Mouse (Mus musculus) CH12.LX (cell line): ENCODE data around the gene Timp2. TPM values are rescaled to one million over a fixed set of nuclear protein-coding genes. Genes with fewer than 3 reads are reported as not detected.

ENCODE experiments used
- DNase-seq: peaks from one replicate; pipeline ENCODE4 v3.0.0-alpha.2; 2013; ENCODE audit errors: extremely low read depth
- H3K27ac ChIP-seq: 2 replicates; pipeline ENCODE4 v1.5.1; 2012; ENCODE audit warnings: low read depth, mild to moderate bottlenecking, control low read depth, moderate library complexity; ENCODE audit not compliant: insufficient read depth
- H3K27me3 ChIP-seq: replicated peaks from 2 replicates; pipeline ENCODE3; 2012; ENCODE audit warnings: inconsistent platforms
- H3K36me3 ChIP-seq, 2 experiments: replicated peaks in 1 of 2; 2 replicates each; pipeline versions ENCODE3 to v1.6.1; 2012; ENCODE audit warnings: inconsistent platforms in 1 of 2, low read length in 1 of 2, mild to moderate bottlenecking in 1 of 2, mixed read lengths in 1 of 2, moderate library complexity in 1 of 2; ENCODE audit not compliant: control insufficient read depth in 1 of 2, insufficient read depth in 1 of 2
- H3K4me1 ChIP-seq, 2 experiments: 2 replicates each; pipeline ENCODE4 v1.6.1; 2012; ENCODE audit warnings: inconsistent platforms in 1 of 2, moderate library complexity in 1 of 2; ENCODE audit not compliant: insufficient read depth in 2 of 2, control insufficient read depth in 1 of 2
- H3K4me2 ChIP-seq: 2 replicates; pipeline ENCODE4 v1.6.1; 2012; ENCODE audit warnings: low read depth, mild to moderate bottlenecking, control low read depth; ENCODE audit not compliant: poor library complexity, insufficient read depth, severe bottlenecking
- H3K4me3 ChIP-seq, 3 experiments: fragments of 150-350 bp in 1 of 3; sonication (generic) in 1 of 3; replicated peaks in 1 of 3; 2 replicates each; pipeline versions ENCODE3 to v1.5.1; 2011 to 2012; ENCODE audit warnings: low read depth in 2 of 3, low read length in 2 of 3, mild to moderate bottlenecking in 2 of 3, moderate library complexity in 2 of 3, control low read depth in 1 of 3, improper control_type of control experiment in 1 of 3, inconsistent platforms in 1 of 3, mixed read lengths in 1 of 3; ENCODE audit not compliant: poor library complexity in 1 of 3
- H3K79me2 ChIP-seq: replicated peaks from 2 replicates; pipeline ENCODE4 v1.6.1; 2012; ENCODE audit warnings: mild to moderate bottlenecking, moderate library complexity; ENCODE audit not compliant: control insufficient read depth, poor library complexity, insufficient read depth, severe bottlenecking; ENCODE audit errors: extremely low read depth
- H3K9ac ChIP-seq: 2 replicates; pipeline ENCODE4 v1.6.1; 2012; ENCODE audit warnings: low read depth, mild to moderate bottlenecking, control low read depth, moderate library complexity; ENCODE audit not compliant: insufficient read depth
- H3K9me3 ChIP-seq: replicated peaks from 2 replicates; pipeline ENCODE3; 2012; ENCODE audit warnings: low read length, inconsistent platforms, mixed read lengths
- BHLHE40 ChIP-seq: IDR thresholded peaks from 2 replicates; pipeline ENCODE4 v1.6.1; 2011; ENCODE audit warnings: mild to moderate bottlenecking, low read depth, low read length, improper control_type of control experiment
- E2F4 ChIP-seq: IDR thresholded peaks from 2 replicates; pipeline ENCODE4 v1.6.1; 2011; ENCODE audit warnings: low read depth, low read length, improper control_type of control experiment; ENCODE audit not compliant: insufficient replicate concordance
- ETS1 ChIP-seq: conservative IDR thresholded peaks from 2 replicates; pipeline ENCODE4 v1.6.1; 2012; ENCODE audit warnings: low read depth, mild to moderate bottlenecking, inconsistent platforms, low read length, improper control_type of control experiment, moderate library complexity
- HCFC1 ChIP-seq: IDR thresholded peaks from 2 replicates; pipeline ENCODE4 v1.6.1; 2012; ENCODE audit warnings: low read depth, mild to moderate bottlenecking, inconsistent platforms, low read length, improper control_type of control experiment
- IRF4 ChIP-seq: IDR thresholded peaks from 2 replicates; pipeline ENCODE4 v1.6.1; 2014; ENCODE audit warnings: low read depth, mild to moderate bottlenecking, inconsistent platforms, low read length, improper control_type of control experiment
- JUN ChIP-seq: IDR thresholded peaks from 2 replicates; pipeline ENCODE4 v1.6.1; 2011; ENCODE audit warnings: low read depth, mild to moderate bottlenecking, low read length, improper control_type of control experiment, moderate library complexity; ENCODE audit not compliant: insufficient read depth
- KAT2A ChIP-seq: IDR thresholded peaks from 2 replicates; pipeline ENCODE4 v1.6.1; 2012; ENCODE audit warnings: low read length, improper control_type of control experiment, inconsistent platforms; ENCODE audit not compliant: insufficient replicate concordance
- MAX ChIP-seq: IDR thresholded peaks from 2 replicates; pipeline ENCODE4 v1.6.1; 2011; ENCODE audit warnings: low read length, improper control_type of control experiment
- MEF2A ChIP-seq: IDR thresholded peaks from 2 replicates; pipeline ENCODE4 v1.6.1; 2014; ENCODE audit warnings: low read depth, mild to moderate bottlenecking, inconsistent platforms, low read length, improper control_type of control experiment, borderline replicate concordance
- NELFE ChIP-seq: IDR thresholded peaks from 2 replicates; pipeline ENCODE4 v1.6.1; 2011; ENCODE audit warnings: low read depth, low read length, improper control_type of control experiment
- RAD21 ChIP-seq: IDR thresholded peaks from 2 replicates; pipeline ENCODE4 v1.6.1; 2011; ENCODE audit warnings: low read depth, mild to moderate bottlenecking, low read length, improper control_type of control experiment, moderate library complexity
- RCOR1 ChIP-seq: conservative IDR thresholded peaks from 2 replicates; pipeline ENCODE4 v1.6.1; 2012; ENCODE audit warnings: low read depth, mild to moderate bottlenecking, inconsistent platforms, low read length, improper control_type of control experiment
- SIN3A ChIP-seq: IDR thresholded peaks from 2 replicates; pipeline ENCODE4 v1.6.1; 2012; ENCODE audit warnings: low read length, improper control_type of control experiment, inconsistent platforms
- UBTF ChIP-seq: IDR thresholded peaks from 2 replicates; pipeline ENCODE4 v1.6.1; 2012; ENCODE audit warnings: low read depth, mild to moderate bottlenecking, inconsistent platforms, low read length, improper control_type of control experiment, moderate library complexity
- USF1 ChIP-seq: IDR thresholded peaks from 2 replicates; pipeline ENCODE4 v1.6.1; 2014; ENCODE audit warnings: low read depth, mild to moderate bottlenecking, inconsistent platforms, low read length, improper control_type of control experiment
- ZC3H11A ChIP-seq: IDR thresholded peaks from 2 replicates; pipeline ENCODE4 v1.6.1; 2012; ENCODE audit warnings: low read depth, mild to moderate bottlenecking, inconsistent platforms, low read length, improper control_type of control experiment
- ZMIZ1 ChIP-seq: IDR thresholded peaks from 2 replicates; pipeline ENCODE4 v1.6.1; 2012; ENCODE audit warnings: low read depth, mild to moderate bottlenecking, inconsistent platforms, low read length, improper control_type of control experiment
- ZNF384 ChIP-seq: IDR thresholded peaks from 2 replicates; pipeline ENCODE4 v1.6.1; 2012; ENCODE audit warnings: low read depth, low read length, improper control_type of control experiment, inconsistent platforms
- dilution Hi-C: fragments of 300-500 bp; cut with MboI; formaldehyde crosslinking; loops from 2 replicates; pipeline ENCODE4 v1.14.3; 2020; ENCODE audit warnings: low sequenced_read_pairs; ENCODE audit not compliant: extremely low pct_unique_long_range_greater_than_20kb, extremely low pct_ligation_motif_present
- in situ Hi-C: fragments of 300-500 bp; cut with MboI; formaldehyde crosslinking; loops from 3 replicates; pipeline ENCODE4 v1.14.3; 2019; ENCODE audit warnings: low sequenced_read_pairs, low pct_ligation_motif_present, low pct_unique_long_range_greater_than_20kb, mixed read lengths
- polyA plus RNA-seq: library from polyadenylated mRNA; unstranded; fragments of >175 nt; gene quantifications from 2 replicates; pipeline ENCODE4 v1.2.1, GENCODE M21; 2012; ENCODE audit warnings: low read depth; ENCODE audit not compliant: insufficient read length
- total RNA-seq, 2 experiments: library from RNA; depleted of rRNA; stranded (reverse); fragments of 300-350 nt in 1 of 2; fragments of >200 nt in 1 of 2; gene quantifications; 2 replicates each; pipeline ENCODE4 v1.2.3; 2012 to 2014

Timp2 gene
- total and polyA plus RNA-seq, 3 experiments: 0.34 TPM; not detected in 2

DNA sequence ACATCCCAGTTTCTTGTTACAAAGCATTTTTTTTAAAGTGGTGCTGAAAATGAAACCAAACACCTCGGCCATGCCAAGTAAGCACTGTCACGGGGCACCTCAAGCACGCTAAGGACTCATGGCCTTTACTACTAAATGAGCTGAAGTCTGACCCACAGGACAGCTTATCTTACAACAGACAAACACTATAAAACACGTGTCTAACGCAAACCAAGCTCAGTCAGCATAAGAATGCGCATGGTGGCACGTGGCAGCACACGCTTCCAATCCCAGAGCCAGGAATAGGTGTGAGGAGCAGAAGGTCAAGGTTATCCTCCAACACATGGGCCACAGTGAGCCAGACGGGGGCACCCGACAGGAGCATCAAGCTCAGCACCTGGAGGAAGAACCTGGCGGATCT is 89.9 kb downstream of the Timp2 start:
- Histone ChIP-seq H3K9me3 (no peaks in the 10 kb centered on the region), H3K4me3 (no peak overlapping the region), H3K4me2 (no peak overlapping the region), H3K4me1 (peaks cover 0 to 4% of the 10 kb centered on the region in 2 experiments; a peak in 1 of 4 replicates), H3K36me3 (peaks cover 92 to 99% of the 10 kb centered on the region in 2 experiments), H3K27ac (no peak overlapping the region), H3K79me2 (no peaks in the 10 kb centered on the region), H3K27me3 (no peaks in the 10 kb centered on the region), H3K9ac (no peak overlapping the region)
- TF ChIP-seq JUN: no peak
- TF ChIP-seq IRF4: no peak
- in situ Hi-C loops (no loop called here), dilution Hi-C loops (no loop called here)
- DNase-seq: no peak

DNA sequence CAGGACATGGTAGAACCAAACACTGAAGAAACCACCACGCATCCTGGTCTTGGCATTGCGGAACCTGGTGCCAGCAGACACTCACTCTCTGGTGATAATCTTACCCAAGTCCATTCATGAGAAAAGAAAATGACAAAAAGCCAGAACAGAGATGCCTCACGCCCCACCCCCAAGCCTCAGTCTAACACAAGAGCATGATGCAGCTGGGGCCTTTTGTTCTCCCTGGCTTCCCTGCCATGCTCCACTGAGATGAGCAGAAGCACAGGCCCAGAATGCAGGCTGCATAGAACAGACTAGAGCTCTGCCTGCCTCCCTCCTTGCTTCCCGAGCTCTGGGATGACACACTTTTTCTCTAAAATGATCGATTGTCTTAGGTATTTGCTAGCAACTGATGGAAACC is 92.4 kb downstream of the Timp2 start:
- Histone ChIP-seq H3K4me1 (peaks cover 0 to 15% of the 10 kb centered on the region in 2 experiments; a peak in 2 of 4 replicates), H3K27me3 (no peaks in the 10 kb centered on the region), H3K4me2 (no peak overlapping the region), H3K4me3 (no peak overlapping the region), H3K9ac (no peak overlapping the region), H3K9me3 (no peaks in the 10 kb centered on the region), H3K36me3 (peaks cover 97 to 100% of the 10 kb centered on the region in 2 experiments), H3K27ac (no peak overlapping the region), H3K79me2 (no peaks in the 10 kb centered on the region)
- dilution Hi-C loops: no loop called here
- no peak for TF ChIP-seq ZC3H11A
- no peak for DNase-seq
- in situ Hi-C loops: no loop called here

DNA sequence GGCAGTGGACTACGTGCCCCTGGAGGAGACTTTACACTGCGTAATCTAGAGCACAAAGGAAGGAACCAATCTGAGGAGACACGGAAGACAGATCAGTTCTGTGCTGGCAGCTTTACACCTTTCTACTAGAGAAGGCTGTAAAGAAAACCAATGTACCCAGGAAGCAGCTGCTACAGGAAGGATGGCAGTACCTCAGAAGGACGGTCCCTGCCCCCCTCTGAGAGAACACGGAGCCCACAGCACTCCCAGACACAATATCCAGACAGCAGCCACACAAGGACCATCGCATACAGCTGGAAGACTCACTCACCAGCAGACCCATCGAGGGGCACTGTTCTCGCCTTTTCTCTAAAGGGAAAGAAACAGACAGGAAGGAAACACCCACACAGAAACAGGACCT is 95.5 kb downstream of the Timp2 start:
- H3K36me3 ChIP-seq: peaks cover 87 to 92% of the 10 kb centered on the region in 2 experiments
- peaks cover 0 to 26% of the 10 kb centered on the region in 2 experiments; a peak in 3 of 4 replicates for H3K4me1 ChIP-seq
- dilution Hi-C loops: no loop called here
- H3K4me3 ChIP-seq: no peak overlapping the region
- no peak overlapping the region for H3K4me2 ChIP-seq
- no peak for DNase-seq
- H3K27ac ChIP-seq: no peak overlapping the region
- H3K9ac ChIP-seq: no peak overlapping the region
- no peak for TF ChIP-seq UBTF
- no peak for TF ChIP-seq MEF2A
- TF ChIP-seq E2F4: no peak
- no peak for TF ChIP-seq SIN3A
- TF ChIP-seq KAT2A: no peak
- TF ChIP-seq ZMIZ1: no peak
- TF ChIP-seq RAD21: no peak
- TF ChIP-seq ZNF384: no peak
- no peak for TF ChIP-seq HCFC1
- TF ChIP-seq ETS1: no peak
- TF ChIP-seq USF1: no peak
- no peak for TF ChIP-seq RCOR1
- TF ChIP-seq JUN: no peak
- no peak for TF ChIP-seq BHLHE40
- no peak for TF ChIP-seq NELFE
- no peak for TF ChIP-seq MAX
- no peak for TF ChIP-seq ZC3H11A
- H3K27me3 ChIP-seq: no peaks in the 10 kb centered on the region
- in situ Hi-C loops: no loop called here
- no peaks in the 10 kb centered on the region for H3K79me2 ChIP-seq
- H3K9me3 ChIP-seq: no peaks in the 10 kb centered on the region
